Mouse (Mus musculus) limb, embryonic 14.5 days (tissue): ENCODE results near the gene Grap2. TPM values are rescaled to one million over a fixed set of nuclear protein-coding genes. Genes with fewer than 3 reads are reported as not detected.

Experiments
- ATAC-seq: fragments of 200-750 bp; cut with Nextera tagmentation; 2 replicates; pipeline ENCODE4 v1.8.0; 2017; ENCODE audit warnings: low read depth, moderate number of reproducible peaks, moderate TSS enrichment; ENCODE audit not compliant: low FRiP score
- DNase-seq: peaks from one replicate; pipeline ENCODE4 v3.0.0-alpha.2; 2015; ENCODE audit warnings: low spot score
- H3K27ac ChIP-seq: fragments of 300-500 bp; sonication (generic); replicated peaks from 2 replicates; pipeline ENCODE4 v1.5.1; 2014; ENCODE audit warnings: low read depth, mild to moderate bottlenecking, low read length, moderate library complexity, mixed read lengths
- H3K27me3 ChIP-seq: fragments of 300-500 bp; sonication (generic); 2 replicates; pipeline ENCODE4 v1.6.1; 2014; ENCODE audit warnings: low read length, mixed read lengths; ENCODE audit not compliant: control insufficient read depth, insufficient read depth
- H3K36me3 ChIP-seq: fragments of 300-500 bp; sonication (generic); 2 replicates; pipeline ENCODE4 v1.6.1; 2014; ENCODE audit warnings: mild to moderate bottlenecking, low read length, moderate library complexity, mixed read lengths; ENCODE audit not compliant: control insufficient read depth, insufficient read depth
- H3K4me1 ChIP-seq: fragments of 300-500 bp; sonication (generic); 2 replicates; pipeline ENCODE4 v1.6.1; 2014; ENCODE audit warnings: antibody characterized with exemption, low read length, mixed read lengths; ENCODE audit not compliant: control insufficient read depth, insufficient read depth
- H3K4me2 ChIP-seq: fragments of 300-500 bp; sonication (generic); replicated peaks from 2 replicates; pipeline ENCODE4 v1.6.1; 2014; ENCODE audit warnings: low read depth, mild to moderate bottlenecking, low read length, moderate library complexity; ENCODE audit not compliant: severe bottlenecking
- H3K4me3 ChIP-seq: fragments of 300-500 bp; sonication (generic); replicated peaks from 2 replicates; pipeline ENCODE4 v1.5.1; 2014; ENCODE audit warnings: low read length
- H3K9ac ChIP-seq: fragments of 300-500 bp; sonication (generic); 2 replicates; pipeline ENCODE4 v1.6.1; 2014; ENCODE audit warnings: mild to moderate bottlenecking, low read depth, low read length, moderate library complexity; ENCODE audit not compliant: severe bottlenecking
- H3K9me3 ChIP-seq: fragments of 300-500 bp; sonication (generic); 2 replicates; pipeline ENCODE4 v1.6.1; 2016; ENCODE audit warnings: low read length; ENCODE audit not compliant: control insufficient read depth
- POLR2A ChIP-seq: fragments of 200-500 bp; IDR thresholded peaks from 2 replicates; pipeline ENCODE4 v1.8.0; 2012; ENCODE audit warnings: inconsistent platforms, mild to moderate bottlenecking, moderate library complexity, borderline replicate concordance; ENCODE audit not compliant: insufficient read depth, insufficient read length; ENCODE audit errors: extremely low read depth
- WGBS: fragments of 180-500 bp; shearing (Covaris S2); extraction: QIAGEN DNeasy Blood & Tissue Kit; methylation state at CpG from one replicate; pipeline ENCODE4 v1.1.7; 2014; 5-methylcytosine and 5-hydroxymethylcytosine counted together
- polyA plus RNA-seq, 2 experiments: library from polyadenylated mRNA; depleted of rRNA in 1 of 2; stranded (reverse) in 1 of 2; unstranded in 1 of 2; fragments of >200 nt; fragmentation: Nextera tagmentation in 1 of 2; extraction: Ambion mirVana in 1 of 2; gene quantifications; 2 replicates each; pipeline versions ENCODE4 v1.2.1 to v1.2.3; 2012 to 2014

The Grap2 gene
- polyA plus RNA-seq, 2 experiments: 0.36 to 1.2 TPM

GRCm38 (mm10) chr15:80536051-80536450 lies 36.3 kb upstream of the Grap2 start:
- Histone ChIP-seq H3K27ac (no peak overlapping the region), H3K4me1 (no peaks in the 10 kb centered on the region), H3K4me3 (no peak overlapping the region), H3K9ac (no peak overlapping the region), H3K9me3 (no peaks in the 10 kb centered on the region), H3K36me3 (no peaks in the 10 kb centered on the region), H3K27me3 (no peaks in the 10 kb centered on the region), H3K4me2 (no peak overlapping the region)
- ATAC-seq: no peak
- no peak for TF ChIP-seq POLR2A
- no peak for DNase-seq
- 90% methylated on average over 2 of the region's 2 CpGs for WGBS

DNA sequence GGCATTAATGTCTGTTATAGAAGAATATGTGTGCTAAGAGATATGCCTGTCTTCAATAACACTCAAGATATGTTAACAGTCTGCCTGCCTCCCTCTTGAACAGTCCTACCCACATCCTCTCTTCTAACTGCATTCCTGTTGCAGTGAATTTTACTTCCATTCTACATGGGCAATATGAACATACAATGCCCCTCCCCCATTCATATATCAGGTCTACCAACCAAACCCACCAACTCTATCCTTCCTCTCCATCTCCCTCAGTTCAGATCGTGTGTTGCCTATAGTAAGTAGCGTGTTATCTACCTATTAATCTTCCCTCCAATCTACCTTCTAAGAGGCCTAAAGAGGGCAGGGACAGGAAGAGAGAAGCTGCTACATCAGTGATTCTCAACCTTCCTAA lies 34.3 kb upstream of the Grap2 start:
- H3K4me2 ChIP-seq: no peak overlapping the region
- no peaks in the 10 kb centered on the region for H3K27me3 ChIP-seq
- DNase-seq (no peak), ATAC-seq (no peak)
- H3K4me3 ChIP-seq: no peak overlapping the region
- H3K36me3 ChIP-seq: no peaks in the 10 kb centered on the region
- no peak overlapping the region for H3K9ac ChIP-seq
- H3K27ac ChIP-seq: no peak overlapping the region
- no peaks in the 10 kb centered on the region for H3K4me1 ChIP-seq
- 84% methylated on average over 2 of the region's 2 CpGs for WGBS
- no peak for TF ChIP-seq POLR2A
- no peaks in the 10 kb centered on the region for H3K9me3 ChIP-seq

GRCm38 (mm10) chr15:80538671-80539340 lies 33.6 kb upstream of the Grap2 start:
- Histone ChIP-seq H3K27ac (no peak overlapping the region), H3K9me3 (no peaks in the 10 kb centered on the region), H3K36me3 (no peaks in the 10 kb centered on the region), H3K4me3 (no peak overlapping the region), H3K27me3 (no peaks in the 10 kb centered on the region), H3K4me2 (no peak overlapping the region), H3K9ac (no peak overlapping the region), H3K4me1 (no peaks in the 10 kb centered on the region)
- DNase-seq (no peak), ATAC-seq (no peak)
- no peak for TF ChIP-seq POLR2A
- WGBS: 81% methylated on average over 7 of the region's 7 CpGs

DNA sequence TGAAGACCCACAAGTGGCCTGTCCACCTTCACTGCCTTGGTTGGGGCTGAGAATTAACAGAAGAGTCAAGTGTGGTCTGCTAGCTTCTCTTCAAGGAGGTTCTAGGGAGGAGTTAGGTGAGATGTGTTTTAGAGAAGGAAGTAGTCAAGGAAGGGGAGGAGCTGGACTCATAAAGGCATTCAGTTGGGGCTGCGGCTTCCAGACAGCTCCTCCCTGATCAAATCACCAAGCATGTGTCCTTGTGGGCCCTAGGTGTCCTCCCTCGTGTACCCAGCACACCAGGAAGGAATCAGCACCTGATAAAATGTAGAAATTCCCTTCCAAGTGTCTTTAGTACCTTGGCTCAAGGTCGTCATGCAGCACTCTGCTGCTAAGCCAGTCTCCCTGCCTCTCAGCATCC lies 28.3 kb upstream of the Grap2 start:
- Histone ChIP-seq H3K4me1 (no peaks in the 10 kb centered on the region), H3K9ac (no peak overlapping the region), H3K4me3 (no peak overlapping the region), H3K4me2 (no peak overlapping the region), H3K9me3 (no peaks in the 10 kb centered on the region), H3K27ac (no peak overlapping the region), H3K27me3 (no peaks in the 10 kb centered on the region), H3K36me3 (no peaks in the 10 kb centered on the region)
- ATAC-seq: no peak
- 47% methylated on average over 3 of the region's 3 CpGs for WGBS
- DNase-seq: no peak
- no peak for TF ChIP-seq POLR2A

- DNase-seq: no peak
- no peaks in the 10 kb centered on the region for H3K36me3 ChIP-seq
- no peak overlapping the region for H3K4me3 ChIP-seq
- no peak overlapping the region for H3K4me2 ChIP-seq
- H3K4me1 ChIP-seq: no peaks in the 10 kb centered on the region
- TF ChIP-seq POLR2A: no peak
- H3K27me3 ChIP-seq: no peaks in the 10 kb centered on the region
- no peak overlapping the region for H3K9ac ChIP-seq
- no peaks in the 10 kb centered on the region for H3K9me3 ChIP-seq
- ATAC-seq: no peak
- 73% methylated on average over 6 of the region's 6 CpGs for WGBS
- H3K27ac ChIP-seq: no peak overlapping the region
These were observed 27.0 kb upstream of the Grap2 start for GRCm38 (mm10) chr15:80545430-80545829.
